Mouse (Mus musculus) layer of hippocampus, adult 8-10 months (tissue): ENCODE results near the gene Pde4b. TPM values are rescaled to one million over a fixed set of nuclear protein-coding genes. Genes with fewer than 3 reads are reported as not detected.

ENCODE experiments used
- DNase-seq, 2 experiments: peaks; one replicate each; pipeline ENCODE4 v3.0.0; 2022; ENCODE audit warnings: low spot score in 2 of 2
- total RNA-seq, 4 experiments: library from RNA; stranded (reverse); gene quantifications; 2 replicates each; pipeline ENCODE4 v1.2.4; 2022

The Pde4b gene
- total RNA-seq, 4 experiments from 2014 or later: 67.4 to 82.7 (median 71.2) TPM

- DNase-seq: no peak
Observed at GRCm38 (mm10) chr4:102287172-102287571, 199.8 kb downstream of the Pde4b start.

- DNase-seq: no peak
Observed at GRCm38 (mm10) chr4:102290052-102290734, 202.8 kb downstream of the Pde4b start.

- DNase-seq: no peak
Observed at GRCm38 (mm10) chr4:102297558-102297957, 210.2 kb downstream of the Pde4b start.

- DNase-seq: no peak
Observed at GRCm38 (mm10) chr4:102302568-102302967, 215.2 kb downstream of the Pde4b start.

GRCm38 (mm10) chr4:102307661-102308297 is 220.4 kb downstream of the Pde4b start:
- no peak for DNase-seq

GRCm38 (mm10) chr4:102310630-102311029 is 223.3 kb downstream of the Pde4b start:
- DNase-seq: no peak

- no peak for DNase-seq
Observed at GRCm38 (mm10) chr4:102316011-102316410, 228.7 kb downstream of the Pde4b start.

GRCm38 (mm10) chr4:102316699-102317285 is 229.4 kb downstream of the Pde4b start:
- DNase-seq: no peak

- DNase-seq: no peak
Observed at GRCm38 (mm10) chr4:102318596-102318995, 231.3 kb downstream of the Pde4b start.

- no peak for DNase-seq
Observed at GRCm38 (mm10) chr4:102321340-102321739, 234.0 kb downstream of the Pde4b start.

GRCm38 (mm10) chr4:102332386-102332785 is 245.0 kb downstream of the Pde4b start:
- DNase-seq: no peak

GRCm38 (mm10) chr4:102332885-102333284 is 245.5 kb downstream of the Pde4b start:
- no peak for DNase-seq

- DNase-seq: no peak
Observed at GRCm38 (mm10) chr4:102346911-102347492, 259.7 kb downstream of the Pde4b start.

- no peak for DNase-seq
Observed at GRCm38 (mm10) chr4:102351476-102352475, 264.4 kb downstream of the Pde4b start.

GRCm38 (mm10) chr4:102353641-102354403 is 266.5 kb downstream of the Pde4b start:
- no peak for DNase-seq

GRCm38 (mm10) chr4:102368105-102368735 is 280.9 kb downstream of the Pde4b start:
- no peak for DNase-seq

- no peak for DNase-seq
Observed at GRCm38 (mm10) chr4:102374614-102375013, 287.3 kb downstream of the Pde4b start.

- DNase-seq: no peak
Observed at GRCm38 (mm10) chr4:102382763-102383505, 295.6 kb downstream of the Pde4b start.

GRCm38 (mm10) chr4:102393605-102394004 is 306.3 kb downstream of the Pde4b start:
- DNase-seq: no peak
